Mouse (Mus musculus): ENCODE measurements around the gene Exoc3l4.

GRCm38 (mm10) chr12:111442309-111443010, 25.6 kb downstream of the Exoc3l4 start, which contains the start of gene Tnfaip2:
- TF ChIP-seq CTCF (IDR thresholded peaks at IDR 0.05; ENCODE audit: extremely low read depth, insufficient read depth, insufficient read length, insufficient replicate concordance) (no peak), POLR2A (IDR thresholded peaks at IDR 0.05; ENCODE audit: low read depth, low read length) (peak; percentile 69)
